Mouse (Mus musculus) erythroblast, adult 5-6 weeks (primary cell): ENCODE results near the gene Dnase1. TPM values are rescaled to one million over a fixed set of nuclear protein-coding genes. Genes with fewer than 3 reads are reported as not detected.
A peak's percentile ranks its signal among the peaks of the same experiment; 100 is the strongest.
"Not testable (repeated sequence)": the region's sequence is repeated elsewhere in the genome, so short reads cannot be mapped to it uniquely, and the experiment has no call there.

Experiments
- ATAC-seq: replicated peaks from 2 replicates; pipeline ENCODE4 v1.8.0; 2016; ENCODE audit warnings: moderate number of reproducible peaks, mild to moderate bottlenecking, moderate TSS enrichment, inconsistent platforms; ENCODE audit not compliant: poor library complexity, low FRiP score, severe bottlenecking
- total RNA-seq, 2 experiments: library from RNA; stranded (forward) in 1 of 2; stranded (reverse) in 1 of 2; fragments of 150-400 nt in 1 of 2; fragments of 200-764, 138-1000 nt in 1 of 2; gene quantifications; 2 replicates each; pipeline versions ENCODE4 v1.2.3 to v1.2.4; 2015 to 2017; ENCODE audit warnings: low replicate concordance in 2 of 2

The Dnase1 gene
- total RNA-seq (2015; ENCODE audit: low replicate concordance): not detected in 2 replicates
- total RNA-seq (2017; ENCODE audit: low replicate concordance): not detected in 2 replicates

- no peak for ATAC-seq
Measured at GRCm38 (mm10) chr16:4036807-4037206, at the start of gene Dnase1. Gene Dnase1, plus strand, starts transcription at chr16:4036942.

- ATAC-seq: no peak
Measured at GRCm38 (mm10) chr16:3988410-3988809, 48.3 kb upstream of the Dnase1 start.

- peak; percentile 97 for ATAC-seq
Measured at GRCm38 (mm10) chr16:4003489-4004398, 33.0 kb upstream of the Dnase1 start, which contains the start of gene Slx4. Gene Slx4, minus strand, starts transcription at chr16:4003770.

- peak; percentile 86 for ATAC-seq
Measured at GRCm38 (mm10) chr16:4012882-4013570, 23.7 kb upstream of the Dnase1 start.

- no peak for ATAC-seq
Measured at GRCm38 (mm10) chr16:4014040-4014668, 22.6 kb upstream of the Dnase1 start.

GRCm38 (mm10) chr16:4016786-4017185, 20.0 kb upstream of the Dnase1 start:
- not testable (repeated sequence) for ATAC-seq

- not testable (repeated sequence) for ATAC-seq
Measured at GRCm38 (mm10) chr16:4017466-4017865, 19.3 kb upstream of the Dnase1 start.

GRCm38 (mm10) chr16:4021241-4021640, 15.5 kb upstream of the Dnase1 start:
- no peak for ATAC-seq

- ATAC-seq: no peak
Measured at GRCm38 (mm10) chr16:4022719-4023118, 14.0 kb upstream of the Dnase1 start.

GRCm38 (mm10) chr16:4026672-4027071, 10.1 kb upstream of the Dnase1 start:
- no peak for ATAC-seq

GRCm38 (mm10) chr16:4027211-4027610, 9.5 kb upstream of the Dnase1 start:
- no peak for ATAC-seq

GRCm38 (mm10) chr16:4029371-4029841, 7.3 kb upstream of the Dnase1 start:
- ATAC-seq: no peak

GRCm38 (mm10) chr16:4030501-4030900, 6.2 kb upstream of the Dnase1 start:
- ATAC-seq: no peak

- ATAC-seq: no peak
Measured at GRCm38 (mm10) chr16:4031441-4032274, 5.1 kb upstream of the Dnase1 start.

GRCm38 (mm10) chr16:4032341-4032748, 4.4 kb upstream of the Dnase1 start:
- no peak for ATAC-seq

- no peak for ATAC-seq
Measured at GRCm38 (mm10) chr16:4033971-4034370, 2.8 kb upstream of the Dnase1 start.

- no peak for ATAC-seq
Measured at GRCm38 (mm10) chr16:4034476-4034875, 2.3 kb upstream of the Dnase1 start.

- no peak for ATAC-seq
Measured at GRCm38 (mm10) chr16:4035575-4035974, 1.2 kb upstream of the Dnase1 start.

GRCm38 (mm10) chr16:4037690-4038089, 948 bp downstream of the Dnase1 start:
- ATAC-seq: no peak
